Mouse (Mus musculus) forebrain, embryonic 12.5 days (tissue): ENCODE measurements around the gene C2cd3. TPM values are rescaled to one million over a fixed set of nuclear protein-coding genes. Genes with fewer than 3 reads are reported as not detected.

Experiments
- ATAC-seq: fragments of 200-750 bp; cut with Nextera tagmentation; 2 replicates; pipeline ENCODE4 v1.8.0; 2017; ENCODE audit warnings: moderate TSS enrichment; ENCODE audit not compliant: low FRiP score
- H3K27ac ChIP-seq: fragments of 300-500 bp; sonication (generic); 2 replicates; pipeline ENCODE4 v1.5.1; 2016; ENCODE audit warnings: mild to moderate bottlenecking
- H3K27me3 ChIP-seq: fragments of 300-500 bp; sonication (generic); 2 replicates; pipeline ENCODE4 v1.6.1; 2016; ENCODE audit warnings: mild to moderate bottlenecking
- H3K36me3 ChIP-seq: fragments of 300-500 bp; sonication (generic); replicated peaks from 2 replicates; pipeline ENCODE4 v1.6.1; 2016; ENCODE audit warnings: mild to moderate bottlenecking
- H3K4me1 ChIP-seq: fragments of 300-500 bp; sonication (generic); 2 replicates; pipeline ENCODE4 v1.6.1; 2016
- H3K4me2 ChIP-seq: fragments of 300-500 bp; sonication (generic); 2 replicates; pipeline ENCODE4 v1.6.1; 2016; ENCODE audit warnings: mild to moderate bottlenecking, moderate library complexity
- H3K4me3 ChIP-seq: fragments of 300-500 bp; sonication (generic); replicated peaks from 2 replicates; pipeline ENCODE4 v1.5.1; 2016; ENCODE audit warnings: mild to moderate bottlenecking
- H3K9ac ChIP-seq: fragments of 300-500 bp; sonication (generic); 2 replicates; pipeline ENCODE4 v1.6.1; 2016; ENCODE audit warnings: mild to moderate bottlenecking
- H3K9me3 ChIP-seq: fragments of 300-500 bp; sonication (generic); 2 replicates; pipeline ENCODE4 v1.6.1; 2016
- WGBS: fragments of 180-500 bp; shearing (Covaris S2); methylation state at CpG from one replicate; pipeline ENCODE4 v1.1.7; 2016; 5-methylcytosine and 5-hydroxymethylcytosine counted together
- polyA plus RNA-seq: library from polyadenylated mRNA; unstranded; fragments of >200 nt; fragmentation: Nextera tagmentation; extraction: Ambion mirVana; gene quantifications from 2 replicates; pipeline ENCODE4 v1.2.1, GENCODE M21; 2016

Gene C2cd3
- polyA plus RNA-seq, 1 experiment from 2014 or later = 44.3 TPM

DNA sequence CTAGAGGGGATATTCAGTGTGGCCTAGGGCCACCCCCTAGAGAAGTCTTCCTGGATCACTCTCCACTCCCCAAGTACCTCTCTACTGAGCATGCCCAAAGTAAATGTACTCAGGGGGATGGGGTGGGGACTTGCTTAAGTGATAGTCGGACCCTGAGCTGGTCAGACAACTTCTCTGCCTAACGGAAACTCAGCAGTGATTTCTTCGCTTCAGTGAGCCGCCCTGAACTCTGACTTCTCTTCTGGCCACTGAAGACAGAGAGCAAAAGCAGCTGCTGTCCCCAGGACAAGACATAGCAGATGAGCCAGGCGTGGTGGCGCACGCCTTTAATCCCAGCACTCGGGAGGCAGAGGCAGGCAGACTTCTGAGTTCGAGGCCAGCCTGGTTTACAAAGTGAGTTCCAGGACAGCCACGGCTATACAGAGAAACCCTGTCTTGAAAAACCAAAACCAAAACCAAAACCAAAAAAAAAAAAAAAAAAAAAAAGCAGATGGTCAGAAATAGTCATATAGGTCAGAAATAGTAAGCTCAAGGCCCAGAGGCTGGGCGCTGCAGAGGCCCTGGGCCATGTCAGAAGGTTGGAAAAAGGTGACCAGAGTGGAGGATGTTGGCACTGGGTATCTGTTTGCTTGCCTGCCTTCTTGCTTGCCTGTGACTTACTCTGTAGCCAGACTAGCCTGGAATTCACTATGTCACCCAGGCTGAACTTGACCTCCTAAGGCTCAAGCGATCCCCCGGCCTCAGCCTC is 132.9 kb downstream of the C2cd3 start:
- H3K27ac ChIP-seq = no peak overlapping the region
- 92% methylated on average over 13 of the region's 13 CpGs for WGBS
- H3K9me3 ChIP-seq = no peaks in the 10 kb centered on the region
- no peaks in the 10 kb centered on the region for H3K36me3 ChIP-seq
- no peak overlapping the region for H3K4me2 ChIP-seq
- no peak overlapping the region for H3K9ac ChIP-seq
- no peaks in the 10 kb centered on the region for H3K27me3 ChIP-seq
- no peaks in the 10 kb centered on the region for H3K4me1 ChIP-seq
- no peak for ATAC-seq
- H3K4me3 ChIP-seq = no peak overlapping the region

DNA sequence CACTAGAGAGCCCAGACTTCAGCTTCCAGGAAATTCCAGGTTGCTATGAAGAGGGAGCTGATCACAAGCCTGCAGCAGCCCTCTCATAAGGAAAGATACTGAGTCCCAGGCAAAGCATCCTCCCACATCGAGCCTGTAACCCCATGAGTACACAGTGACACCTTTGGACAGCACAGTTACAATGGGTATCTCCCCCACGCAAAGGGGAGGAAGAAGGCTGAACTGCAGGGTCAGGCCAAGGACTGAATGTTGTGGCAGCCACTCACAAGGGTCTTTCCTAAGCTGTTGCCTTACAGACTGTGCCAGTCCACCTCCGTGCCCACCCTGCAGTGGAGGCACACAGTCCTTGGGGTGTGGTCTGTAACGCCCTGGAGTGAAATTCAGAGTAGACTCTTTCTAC is 134.5 kb downstream of the C2cd3 start:
- Histone ChIP-seq H3K9me3 (no peaks in the 10 kb centered on the region), H3K4me3 (no peak overlapping the region), H3K9ac (no peak overlapping the region), H3K4me1 (no peaks in the 10 kb centered on the region), H3K27me3 (no peaks in the 10 kb centered on the region), H3K36me3 (no peaks in the 10 kb centered on the region), H3K27ac (no peak overlapping the region), H3K4me2 (no peak overlapping the region)
- no peak for ATAC-seq
- 79% methylated on average over 4 of the region's 4 CpGs for WGBS

DNA sequence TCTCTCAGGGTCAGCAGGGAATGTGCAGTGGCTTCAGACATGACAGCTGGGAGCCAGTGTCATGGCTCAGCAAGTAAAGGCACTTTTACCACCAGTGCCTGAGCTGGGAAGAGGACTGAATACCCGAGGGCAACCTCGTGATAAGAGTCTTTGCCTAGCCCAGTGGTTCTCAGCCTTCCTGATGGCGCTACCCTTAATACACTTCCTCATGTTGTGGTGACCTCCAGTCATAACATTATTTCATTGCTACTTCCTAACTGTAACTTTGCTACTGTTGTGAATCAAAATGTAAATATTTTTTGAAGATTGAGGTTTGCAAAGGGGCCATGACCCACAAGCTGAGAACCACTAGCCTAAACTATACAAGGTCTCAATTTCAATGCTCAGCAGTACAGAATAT is 136.6 kb downstream of the C2cd3 start:
- no peaks in the 10 kb centered on the region for H3K9me3 ChIP-seq
- 71% methylated on average over 3 of the region's 3 CpGs for WGBS
- 0 out of 2 replicates have a peak, but pooled peaks cover 5% of the 10 kb centered on the region for H3K27me3 ChIP-seq
- H3K4me1 ChIP-seq = no peaks in the 10 kb centered on the region
- no peak overlapping the region for H3K4me3 ChIP-seq
- H3K9ac ChIP-seq = no peak overlapping the region
- no peak for ATAC-seq
- no peaks in the 10 kb centered on the region for H3K36me3 ChIP-seq
- no peak overlapping the region for H3K27ac ChIP-seq
- no peak overlapping the region for H3K4me2 ChIP-seq

DNA sequence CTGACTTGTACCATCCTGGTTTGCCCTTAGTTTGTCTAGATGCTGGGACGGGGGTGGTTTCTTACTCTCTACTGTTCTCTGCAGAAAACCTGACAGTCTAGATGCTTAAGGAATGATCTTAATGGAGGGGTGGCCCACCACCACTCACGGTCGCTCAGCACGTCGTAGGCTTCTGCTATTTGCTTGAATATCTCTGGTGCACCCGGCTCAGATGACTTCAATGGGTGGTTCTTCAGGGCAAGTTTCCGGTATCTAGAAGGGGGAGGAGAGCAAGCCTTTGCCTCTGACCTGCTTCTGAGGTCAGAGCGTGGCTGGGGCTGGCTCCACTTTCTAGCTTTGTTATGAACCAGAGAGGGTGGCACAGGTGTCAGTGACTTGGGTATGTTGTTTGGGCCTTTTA is 139.6 kb downstream of the C2cd3 start:
- Histone ChIP-seq H3K27ac (no peak overlapping the region), H3K4me2 (no peak overlapping the region), H3K4me1 (0 out of 2 replicates have a peak, but pooled peaks cover 4% of the 10 kb centered on the region), H3K9me3 (no peaks in the 10 kb centered on the region), H3K9ac (no peak overlapping the region), H3K27me3 (peaks cover 9% of the 10 kb centered on the region; the same call in 1 of the 2 replicates), H3K36me3 (no peaks in the 10 kb centered on the region), H3K4me3 (no peak overlapping the region)
- ATAC-seq = no peak
- 85% methylated on average over 8 of the region's 8 CpGs for WGBS

DNA sequence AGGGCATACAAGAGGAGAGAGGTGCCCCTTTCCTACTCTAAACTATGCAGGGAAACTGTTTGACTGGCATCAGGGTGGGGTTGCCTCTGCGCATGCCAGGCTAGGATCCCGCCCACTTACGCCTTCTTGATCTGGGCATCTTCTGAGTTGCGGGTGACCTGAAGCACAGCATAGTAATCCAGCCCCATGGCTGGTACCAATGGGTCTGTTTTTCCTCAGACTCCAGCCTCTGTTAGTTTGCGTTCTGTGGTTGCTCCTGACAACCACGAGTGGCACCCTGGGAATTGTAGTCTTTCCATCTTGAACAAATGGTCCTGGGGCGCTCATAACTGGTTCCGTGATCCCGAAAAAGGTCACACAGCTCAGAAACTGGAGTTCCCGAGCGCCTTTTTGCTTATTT is 142.5 kb downstream of the C2cd3 start, which contains the start of gene Dnajb13:
Gene Dnajb13 (minus strand): TSS at position 388 of the 400 bp plus-strand sequence.
- Histone ChIP-seq H3K4me2 (no peak within 1 kb of the TSS), H3K9me3 (no peaks in the 10 kb centered on the region), H3K36me3 (no peaks in the 10 kb centered on the region), H3K27ac (no peak within 1 kb of the TSS), H3K9ac (no peak within 1 kb of the TSS), H3K27me3 (peaks cover 9% of the 10 kb centered on the region; the same call in 1 of the 2 replicates), H3K4me3 (no peak within 1 kb of the TSS), H3K4me1 (0 out of 2 replicates have a peak, but pooled peaks cover 4% of the 10 kb centered on the region)
- no peak for ATAC-seq
- WGBS = 53% methylated on average over 11 of the region's 11 CpGs

Other genes with a start within 250 kb of the C2cd3 start
- gene Lipt2, start 213.0 kb upstream of the C2cd3 start, polyA plus RNA-seq = 14.4 and 14.9 TPM in 2 replicates
- 2.0 and 3.0 TPM in 2 replicates for gene Kcne3, start 195.7 kb upstream of the C2cd3 start, polyA plus RNA-seq
- 8.0 and 8.9 TPM in 2 replicates for gene Pgm2l1, start 144.8 kb upstream of the C2cd3 start, polyA plus RNA-seq
- 4.1 and 4.2 TPM in 2 replicates for gene P4ha3, start 86.7 kb upstream of the C2cd3 start, polyA plus RNA-seq
- gene Ppme1, start 74 bp downstream of the C2cd3 start, polyA plus RNA-seq = 103 TPM in 2 replicates
- not detected in 2 replicates for gene Ucp3, start 100.8 kb downstream of the C2cd3 start, polyA plus RNA-seq
- 83.8 and 93.1 TPM in 2 replicates for gene Ucp2, start 121.1 kb downstream of the C2cd3 start, polyA plus RNA-seq
- gene Dnajb13, start 142.7 kb downstream of the C2cd3 start, polyA plus RNA-seq = 0.67 and 1.1 TPM in 2 replicates
- gene Coa4, start 164.8 kb downstream of the C2cd3 start, polyA plus RNA-seq = 12.6 and 15.1 TPM in 2 replicates
- 146 and 157 TPM in 2 replicates for gene Rab6a, start 235.2 kb downstream of the C2cd3 start, polyA plus RNA-seq
- gene Mrpl48, start 236.1 kb downstream of the C2cd3 start, polyA plus RNA-seq = 55.7 and 59.6 TPM in 2 replicates